Mouse (Mus musculus): ENCODE measurements around the gene Isg20l2.
"Not testable (repeated sequence)": the region's sequence is repeated elsewhere in the genome, so short reads cannot be mapped to it uniquely, and the experiment has no call there.

Isg20l2 gene

GRCm38 (mm10) chr3:87930078-87930795, at the start of gene Isg20l2, which contains the start of gene Rrnad1:
Gene Isg20l2, plus strand, starts transcription at chr3:87930314.
Gene Rrnad1, minus strand, starts transcription at chr3:87930717.
- peak; percentile 98 for DNase-seq (ENCODE audit: low spot score)

GRCm38 (mm10) chr3:87884291-87884690, 45.8 kb upstream of the Isg20l2 start:
- DNase-seq (ENCODE audit: low spot score): no peak

GRCm38 (mm10) chr3:87884708-87885251, 45.3 kb upstream of the Isg20l2 start:
- peak; percentile 63 for DNase-seq (ENCODE audit: low spot score)

DNA sequence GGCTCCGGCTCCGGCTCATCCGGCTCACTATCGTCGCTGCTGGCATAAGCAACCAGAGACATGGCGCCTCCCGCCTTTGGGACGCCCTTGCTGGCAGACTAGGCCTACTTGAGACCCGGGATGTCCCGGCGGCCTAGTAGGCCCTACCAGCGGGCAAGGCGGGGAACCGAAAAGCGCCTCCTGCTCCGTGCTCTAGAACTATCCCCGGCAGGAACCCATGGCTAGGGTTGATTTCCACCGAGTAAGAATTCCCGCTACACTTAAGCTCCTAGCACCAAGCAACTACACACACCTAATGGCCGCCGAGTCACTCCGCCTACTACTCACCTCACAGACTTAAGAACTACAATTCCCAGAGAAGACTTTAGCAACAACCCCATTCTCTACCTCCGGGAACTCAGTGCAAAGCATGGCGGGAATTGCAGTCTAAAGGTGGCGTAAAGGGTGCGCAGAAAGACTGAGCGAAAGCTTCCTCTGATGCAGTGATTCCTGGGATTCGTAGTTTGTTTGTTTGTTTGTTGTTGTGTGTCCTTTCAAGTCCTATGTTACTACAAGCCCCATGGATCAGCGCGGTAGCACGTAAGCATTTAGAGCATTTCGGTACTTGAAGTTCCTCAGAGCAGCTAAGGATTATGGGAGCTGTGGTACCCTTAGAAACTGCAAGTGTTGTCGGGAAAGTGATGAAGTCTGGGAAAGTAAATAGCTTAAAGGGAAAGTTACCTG, 44.7 kb upstream of the Isg20l2 start, which contains the start of gene Prcc:
TSS of gene Prcc (minus strand) at position 328 of the 723 bp plus-strand sequence.
- peak; percentile 98 for DNase-seq (ENCODE audit: low spot score)

DNA sequence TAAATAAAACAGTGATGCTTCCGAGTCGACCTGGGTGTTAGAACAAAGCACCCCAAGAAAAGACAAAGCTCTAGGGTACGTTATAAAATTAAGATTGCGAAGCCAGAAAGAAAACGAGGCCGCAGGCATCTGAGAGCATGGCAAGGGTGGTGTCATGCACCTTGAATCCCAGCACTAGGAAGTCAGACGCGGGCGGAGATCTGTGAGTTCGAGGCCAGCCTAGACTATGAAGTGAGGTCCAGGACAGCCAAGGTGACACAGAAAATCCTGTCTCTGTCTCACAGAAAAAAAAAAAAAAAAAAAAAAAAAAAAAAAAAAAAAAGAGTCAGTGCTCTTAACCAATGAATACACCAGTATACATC, 44.1 kb upstream of the Isg20l2 start:
- no peak for DNase-seq (ENCODE audit: low spot score)

- no peak for DNase-seq (ENCODE audit: low spot score)
These were observed 43.7 kb upstream of the Isg20l2 start for GRCm38 (mm10) chr3:87886416-87886815.

DNA sequence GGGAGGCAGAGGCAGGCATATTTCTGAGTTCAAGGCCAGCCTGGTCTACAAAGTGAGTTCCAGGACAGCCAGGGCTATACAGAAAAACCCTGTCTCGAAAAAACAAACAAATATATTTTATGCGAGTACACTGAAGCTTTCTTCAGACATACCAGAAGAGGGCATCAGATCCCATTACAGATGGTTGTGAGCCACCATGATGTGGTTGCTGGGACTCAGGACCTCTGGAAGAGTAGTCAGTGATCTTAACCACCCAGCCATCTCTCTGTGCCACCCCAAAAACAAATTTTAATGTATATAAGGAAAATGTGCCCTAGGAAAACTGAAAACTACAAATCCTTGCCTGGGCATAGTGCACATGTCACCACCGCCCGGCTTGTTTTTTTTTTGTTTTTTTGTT, 42.7 kb upstream of the Isg20l2 start:
- not testable (repeated sequence) for DNase-seq (ENCODE audit: low spot score)

DNA sequence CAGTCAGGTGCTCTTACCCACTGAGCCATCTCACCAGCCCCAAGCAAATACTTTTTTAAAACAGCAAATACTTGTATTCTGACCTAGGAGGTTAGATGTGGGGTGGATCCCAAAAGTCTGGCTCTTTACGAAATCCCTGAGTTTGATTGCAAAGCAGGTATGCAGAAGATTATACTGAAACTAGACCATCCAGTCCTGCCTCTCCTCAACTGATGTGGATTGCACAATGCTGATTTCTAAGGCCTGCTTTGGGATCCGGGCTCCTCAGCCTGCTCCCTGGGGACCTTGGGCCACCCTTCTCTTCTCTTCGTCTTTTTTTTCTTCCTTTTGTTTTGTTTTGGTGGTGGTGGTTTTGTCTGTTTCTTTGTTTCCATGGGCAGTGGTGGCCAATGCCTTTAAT, 38.6 kb upstream of the Isg20l2 start:
- no peak for DNase-seq (ENCODE audit: low spot score)

DNA sequence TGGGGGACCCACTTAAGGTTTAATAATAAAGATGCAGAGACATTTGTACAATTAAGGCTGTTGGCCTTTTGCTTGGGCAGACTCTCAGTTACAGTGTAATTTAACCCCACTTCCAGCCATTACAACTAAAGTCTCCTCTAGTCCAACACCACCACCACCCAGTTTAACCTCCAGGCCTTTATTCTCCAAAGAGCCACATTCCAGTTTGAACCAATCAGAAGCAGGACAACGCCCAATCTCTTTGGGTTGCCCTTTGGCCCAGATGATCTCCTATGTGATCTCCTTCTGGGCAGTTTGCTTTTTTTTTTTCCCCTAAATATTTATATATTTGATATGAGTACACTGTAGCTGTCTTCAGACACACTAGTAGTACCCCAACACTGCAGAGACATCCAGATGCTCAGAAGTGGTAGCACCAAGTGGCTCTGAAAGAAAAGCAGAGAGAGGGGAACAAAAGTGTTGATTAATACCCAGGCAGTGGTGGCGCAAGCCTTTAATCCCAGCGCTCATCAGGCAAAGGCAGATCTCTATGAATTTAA, 36.7 kb upstream of the Isg20l2 start:
- no peak for DNase-seq (ENCODE audit: low spot score)

DNA sequence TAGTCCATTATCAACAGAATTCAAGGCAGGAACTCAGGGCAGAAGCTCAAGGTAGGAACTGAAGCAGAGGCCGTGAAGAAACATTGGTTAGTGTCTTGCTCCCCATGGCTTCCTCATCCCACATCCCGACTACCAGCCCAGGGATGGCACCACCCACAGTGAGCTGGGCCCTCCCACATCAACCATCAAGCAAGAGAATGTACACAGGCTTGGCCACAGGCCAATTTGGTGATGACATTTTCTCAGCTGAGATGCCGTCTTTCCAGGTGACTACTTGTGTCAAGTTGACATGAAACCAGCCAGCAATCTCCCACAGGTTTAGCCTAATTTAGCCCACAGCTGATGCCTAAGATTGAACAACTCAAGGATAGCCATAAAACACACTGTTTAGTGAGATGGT, 30.8 kb upstream of the Isg20l2 start:
- no peak for DNase-seq (ENCODE audit: low spot score)

DNA sequence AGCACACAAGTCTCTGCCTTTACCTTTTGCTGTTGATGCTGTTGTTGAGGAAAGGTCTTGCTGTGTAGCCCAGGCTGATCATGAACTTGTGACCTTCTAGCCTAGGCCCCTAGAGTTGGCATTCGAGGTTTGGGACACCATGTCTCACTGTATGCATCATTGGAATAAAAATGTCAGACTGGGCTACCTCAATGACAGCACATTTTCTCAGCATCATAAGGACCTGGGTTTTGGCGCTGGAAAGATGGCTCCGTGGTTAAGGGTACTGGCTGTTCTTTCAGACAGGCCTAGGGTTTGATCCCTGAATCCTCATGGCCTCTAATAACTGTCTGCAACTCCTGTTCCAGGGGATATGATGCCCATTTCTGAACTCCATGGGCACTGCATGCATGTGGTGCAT, 30.3 kb upstream of the Isg20l2 start:
- no peak for DNase-seq (ENCODE audit: low spot score)

DNA sequence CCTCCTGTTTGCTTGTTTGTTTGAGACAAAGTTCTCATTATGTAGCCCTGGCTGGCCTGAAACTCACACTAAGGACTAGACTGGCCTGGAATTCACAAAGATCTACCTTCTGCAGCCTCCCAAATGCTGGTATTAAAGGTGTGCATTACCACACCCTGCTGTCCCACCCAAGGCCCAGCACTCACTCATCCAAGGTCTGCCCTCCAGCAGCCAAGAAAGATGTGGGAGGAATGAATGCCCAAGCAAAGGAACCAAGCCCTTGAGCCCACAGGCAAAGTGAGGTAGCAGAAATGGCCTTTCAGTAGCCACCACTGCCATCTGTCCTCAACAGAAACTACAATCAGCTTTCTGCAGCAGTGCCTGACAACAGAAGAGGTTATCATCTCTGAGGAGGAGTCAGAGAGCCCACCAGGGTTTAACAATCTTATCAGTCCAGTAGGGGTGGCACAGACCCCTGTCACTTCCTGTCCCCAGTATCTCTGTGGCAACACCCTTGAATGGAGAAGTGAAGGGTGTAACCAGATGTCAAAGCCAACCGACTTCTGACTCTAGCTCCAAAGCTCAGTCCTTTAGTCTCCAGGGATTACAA, 29.0 kb upstream of the Isg20l2 start:
- DNase-seq (ENCODE audit: low spot score): no peak

- not testable (repeated sequence) for DNase-seq (ENCODE audit: low spot score)
These were observed 28.2 kb upstream of the Isg20l2 start for GRCm38 (mm10) chr3:87901959-87902358.

DNA sequence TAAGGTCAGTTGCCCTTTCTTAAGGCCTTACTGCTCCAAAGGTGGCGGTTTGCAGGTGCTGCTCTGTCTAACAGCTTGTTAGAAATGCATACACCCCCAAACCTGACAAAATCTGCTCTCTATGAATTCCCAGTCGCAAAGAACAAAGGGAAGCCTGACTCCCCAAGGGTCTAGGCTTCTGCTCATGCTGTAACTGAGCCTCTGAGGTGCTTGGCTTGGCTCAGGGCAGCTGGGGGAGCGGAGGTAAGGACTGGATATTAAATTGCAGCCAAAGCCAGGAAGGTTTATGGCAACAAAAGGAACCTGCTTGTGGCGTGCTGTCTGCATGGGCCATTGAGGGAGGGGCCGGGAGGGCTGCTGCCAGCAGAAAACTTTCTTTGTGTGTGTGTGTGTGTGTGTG, 26.3 kb upstream of the Isg20l2 start:
- DNase-seq (ENCODE audit: low spot score): no peak

DNA sequence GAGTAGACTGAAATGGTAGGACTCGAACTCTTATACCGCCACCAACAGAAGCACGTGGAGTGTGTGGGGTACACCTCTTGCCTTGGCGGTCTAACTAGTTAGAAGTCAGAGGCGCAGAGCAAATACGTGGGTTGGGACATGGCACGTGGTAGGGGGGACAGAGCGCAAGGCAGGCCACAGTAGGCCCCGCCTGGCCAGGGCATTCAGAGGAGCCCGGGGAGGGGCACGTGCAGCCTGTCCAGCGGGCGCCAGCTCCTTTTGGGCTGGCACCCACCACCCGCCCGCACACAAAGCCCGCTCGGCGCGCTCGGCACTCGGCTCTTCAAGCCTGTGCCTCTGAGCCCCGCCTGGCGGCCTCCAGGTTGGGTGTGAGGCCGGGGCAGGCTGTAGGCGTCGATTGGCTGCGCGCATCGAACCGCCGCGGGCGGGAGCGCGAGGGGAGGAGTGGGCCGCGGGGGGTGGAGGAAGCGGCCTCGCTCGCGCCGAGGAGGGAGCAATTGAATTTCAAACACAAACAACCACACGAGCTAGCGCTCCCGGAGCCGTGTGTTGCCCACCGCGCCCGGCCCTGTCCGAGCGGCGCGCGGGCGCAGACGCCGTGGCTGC, 24.1 kb upstream of the Isg20l2 start, which contains the start of gene Hdgf:
TSS of gene Hdgf (plus strand) at position 442 of the 606 bp plus-strand sequence.
- DNase-seq (ENCODE audit: low spot score): peak; percentile 98

GRCm38 (mm10) chr3:87906601-87906980, 23.5 kb upstream of the Isg20l2 start:
- DNase-seq (ENCODE audit: low spot score): peak; percentile 39

- DNase-seq (ENCODE audit: low spot score): peak; percentile 68
These were observed 22.9 kb upstream of the Isg20l2 start for GRCm38 (mm10) chr3:87906981-87907857.

DNA sequence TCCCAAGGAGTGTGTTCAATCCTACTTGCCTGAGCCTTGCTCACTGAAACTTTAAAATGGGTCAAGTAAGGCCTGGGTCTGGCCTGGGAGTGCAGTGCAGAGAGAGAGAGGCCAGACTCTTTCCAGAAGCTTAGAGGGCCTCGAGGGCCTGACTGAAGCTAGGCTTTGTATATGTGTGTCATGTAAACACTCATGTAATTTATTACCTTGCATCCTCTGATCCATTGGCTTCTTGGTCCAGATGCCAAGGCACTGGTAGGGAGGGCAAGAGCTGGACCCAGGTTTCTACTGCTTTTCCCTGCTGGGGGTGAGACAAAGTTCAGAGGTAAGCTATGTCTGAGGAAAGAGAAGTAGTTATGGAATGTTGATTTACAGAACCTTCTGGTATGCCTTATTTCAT, 22.2 kb upstream of the Isg20l2 start:
- DNase-seq (ENCODE audit: low spot score): no peak

DNA sequence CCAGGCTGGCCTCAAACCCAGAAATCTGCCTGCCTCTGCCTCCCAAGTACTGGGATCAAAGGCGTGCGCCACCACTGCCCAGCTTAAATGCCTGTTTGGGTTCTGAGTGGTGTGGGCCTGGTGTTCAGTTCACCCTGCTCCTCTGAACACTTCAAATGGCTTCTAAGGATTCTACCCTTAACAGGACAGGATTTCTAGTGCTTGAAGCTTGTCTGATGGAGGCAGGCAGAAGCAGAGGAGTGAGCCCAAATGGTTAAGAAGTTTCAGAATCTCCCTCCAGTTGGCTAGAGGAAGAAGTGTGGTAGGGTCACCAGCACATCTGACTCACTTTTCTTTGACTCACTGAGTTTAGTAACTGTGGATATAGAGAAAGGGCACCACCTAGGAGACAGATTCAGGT, 20.7 kb upstream of the Isg20l2 start:
- DNase-seq (ENCODE audit: low spot score): no peak

GRCm38 (mm10) chr3:87909874-87910273, 20.2 kb upstream of the Isg20l2 start:
- DNase-seq (ENCODE audit: low spot score): no peak

DNA sequence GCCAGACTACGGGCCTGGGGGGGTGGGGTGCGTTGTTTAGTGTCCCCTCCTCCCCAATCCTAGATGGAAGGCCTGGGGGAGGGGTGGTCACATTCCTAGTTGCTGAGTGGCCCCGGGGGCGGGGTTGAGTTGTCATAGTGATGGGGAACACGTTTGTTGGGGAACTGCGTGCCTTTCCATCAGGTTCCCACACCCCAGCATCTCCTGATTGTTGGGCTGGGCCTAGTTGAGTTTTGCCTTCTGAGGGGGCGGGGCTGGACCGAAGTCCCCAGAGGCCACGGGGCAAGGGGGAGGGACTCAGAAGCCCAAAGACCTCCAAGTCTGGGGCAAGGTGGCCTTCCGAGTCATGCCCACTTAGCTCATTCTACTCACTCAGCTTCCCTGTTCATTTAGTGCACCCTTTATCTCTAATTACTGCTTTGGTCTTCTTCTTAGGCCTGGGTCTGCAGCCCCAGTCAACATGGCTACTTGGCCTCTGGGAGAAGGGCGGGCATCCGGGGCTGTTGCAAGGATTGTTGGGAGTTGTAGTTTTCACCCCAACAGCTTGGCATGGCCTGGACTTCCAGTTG, 19.5 kb upstream of the Isg20l2 start:
- peak; percentile 90 for DNase-seq (ENCODE audit: low spot score)
